Mouse (Mus musculus) adrenal gland, postnatal 25 days (tissue): ENCODE data around the gene Pkp4. TPM values are rescaled to one million over a fixed set of nuclear protein-coding genes. Genes with fewer than 3 reads are reported as not detected.

Experiments used
- DNase-seq: peaks from one replicate; pipeline ENCODE4 v3.0.0; 2021; ENCODE audit warnings: mixed read lengths
- total RNA-seq: library from RNA; stranded (reverse); gene quantifications from 2 replicates; pipeline ENCODE4 v1.2.3, GENCODE M21; 2021

Pkp4 gene
- total RNA-seq, 1 experiment from 2014 or later, result 57.3 TPM

GRCm38 (mm10) chr2:59272713-59273112 lies 112.1 kb downstream of the Pkp4 start:
- no peak for DNase-seq

GRCm38 (mm10) chr2:59280914-59281562 lies 120.4 kb downstream of the Pkp4 start:
- DNase-seq, result no peak

- DNase-seq, result no peak
Observed at GRCm38 (mm10) chr2:59282966-59283365, 122.3 kb downstream of the Pkp4 start.

GRCm38 (mm10) chr2:59284216-59284615 lies 123.6 kb downstream of the Pkp4 start:
- DNase-seq, result no peak

- no peak for DNase-seq
Observed at GRCm38 (mm10) chr2:59284734-59285490, 124.3 kb downstream of the Pkp4 start.

- DNase-seq, result no peak
Observed at GRCm38 (mm10) chr2:59285581-59285980, 124.9 kb downstream of the Pkp4 start.

- DNase-seq, result peak; percentile 50
Observed at GRCm38 (mm10) chr2:59286247-59286646, 125.6 kb downstream of the Pkp4 start.

- DNase-seq, result no peak
Observed at GRCm38 (mm10) chr2:59287630-59288029, 127.0 kb downstream of the Pkp4 start.

GRCm38 (mm10) chr2:59289411-59289810 lies 128.8 kb downstream of the Pkp4 start:
- DNase-seq, result no peak

- DNase-seq, result no peak
Observed at GRCm38 (mm10) chr2:59290391-59290790, 129.7 kb downstream of the Pkp4 start.

GRCm38 (mm10) chr2:59299831-59300230 lies 139.2 kb downstream of the Pkp4 start:
- no peak for DNase-seq

GRCm38 (mm10) chr2:59301671-59302070 lies 141.0 kb downstream of the Pkp4 start:
- DNase-seq, result no peak

- DNase-seq, result no peak
Observed at GRCm38 (mm10) chr2:59302430-59302829, 141.8 kb downstream of the Pkp4 start.

- DNase-seq, result no peak
Observed at GRCm38 (mm10) chr2:59303530-59304063, 142.9 kb downstream of the Pkp4 start.

- DNase-seq, result no peak
Observed at GRCm38 (mm10) chr2:59307302-59307701, 146.7 kb downstream of the Pkp4 start.

- no peak for DNase-seq
Observed at GRCm38 (mm10) chr2:59308055-59308454, 147.4 kb downstream of the Pkp4 start.

- DNase-seq, result no peak
Observed at GRCm38 (mm10) chr2:59313293-59313692, 152.6 kb downstream of the Pkp4 start.

GRCm38 (mm10) chr2:59318631-59319030 lies 158.0 kb downstream of the Pkp4 start:
- no peak for DNase-seq

GRCm38 (mm10) chr2:59327946-59328345 lies 167.3 kb downstream of the Pkp4 start:
- DNase-seq, result no peak

- DNase-seq, result no peak
Observed at GRCm38 (mm10) chr2:59331093-59331492, 170.4 kb downstream of the Pkp4 start.

- no peak for DNase-seq
Observed at GRCm38 (mm10) chr2:59332523-59332922, 171.9 kb downstream of the Pkp4 start.

- DNase-seq, result no peak
Observed at GRCm38 (mm10) chr2:59338501-59338900, 177.9 kb downstream of the Pkp4 start.

- DNase-seq, result no peak
Observed at GRCm38 (mm10) chr2:59338926-59339325, 178.3 kb downstream of the Pkp4 start.
